Mouse (Mus musculus) layer of hippocampus, adult 2 months (tissue): ENCODE measurements at regions not wholly inside any gene's neighbourhood (a gene's known extent, or its start where the extent isn't known, plus 50 kb on each side); places are given as distances from the start of the nearest gene placed in this dataset.

ENCODE experiments used
- DNase-seq, 2 experiments: peaks; one replicate each; pipeline ENCODE4 v3.0.0; 2022; ENCODE audit warnings: low spot score in 2 of 2
- H3K27ac ChIP-seq: fragments of 200-600 bp; 2 replicates; pipeline ENCODE4 v1.8.1; 2022
- H3K4me3 ChIP-seq: fragments of 200-600 bp; 2 replicates; pipeline ENCODE4 v1.8.1; 2022; ENCODE audit warnings: mild to moderate bottlenecking
- CTCF ChIP-seq: fragments of 200-600 bp; conservative IDR thresholded peaks from 2 replicates; pipeline ENCODE4 v1.8.1; 2022; ENCODE audit warnings: antibody characterized with exemption, mild to moderate bottlenecking, moderate library complexity

DNA sequence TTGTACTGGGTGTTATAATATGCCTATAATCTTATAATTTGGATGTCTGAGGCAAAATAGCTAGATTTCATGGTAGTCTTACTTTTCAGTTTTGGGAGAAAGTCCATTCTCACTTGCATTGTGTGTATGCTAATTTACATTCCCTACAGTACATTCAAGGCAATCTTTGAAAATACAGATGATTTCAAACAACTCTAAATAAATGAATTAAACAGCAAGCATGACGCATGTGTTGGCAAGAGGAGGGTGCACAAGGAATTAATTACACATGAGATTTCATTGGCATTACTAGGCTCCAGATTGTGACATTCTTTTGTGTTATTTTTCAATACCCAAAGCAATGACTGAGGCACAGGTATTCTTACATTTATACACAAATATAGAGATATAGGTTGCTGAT, 495.2 kb upstream of the Cypt12 start:
- Histone ChIP-seq H3K27ac (no peak overlapping the region), H3K4me3 (no peak overlapping the region)
- no peak for DNase-seq
- no peak for TF ChIP-seq CTCF

GRCm38 (mm10) chr3:17460545-17460944, 487.7 kb upstream of the Cypt12 start:
- H3K4me3 ChIP-seq = no peak overlapping the region
- H3K27ac ChIP-seq = no peak overlapping the region
- no peak for TF ChIP-seq CTCF
- DNase-seq = no peak

DNA sequence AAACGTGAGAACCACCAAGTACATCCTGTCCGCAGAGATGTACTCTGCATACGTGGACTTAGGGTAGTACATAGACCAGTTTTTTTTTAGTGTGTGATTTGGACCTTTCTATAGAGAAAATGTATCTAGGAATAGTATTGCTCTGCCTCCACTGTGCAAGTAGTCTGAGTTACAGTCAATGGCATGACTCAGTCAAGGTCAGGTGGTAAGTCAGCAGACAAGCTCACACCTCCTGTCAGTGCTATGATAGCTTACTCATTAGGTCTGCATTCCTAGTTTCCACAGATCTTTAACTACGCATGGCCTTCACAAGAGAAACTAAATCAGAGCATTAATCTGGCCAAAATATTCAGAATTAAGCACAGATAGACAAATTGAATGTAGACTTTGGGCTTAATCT, 486.8 kb upstream of the Cypt12 start:
- no peak for TF ChIP-seq CTCF
- DNase-seq = no peak
- Histone ChIP-seq H3K27ac (no peak overlapping the region), H3K4me3 (no peak overlapping the region)

- TF ChIP-seq CTCF = no peak
- DNase-seq = no peak
- H3K4me3 ChIP-seq = no peak overlapping the region
- H3K27ac ChIP-seq = no peak overlapping the region
Measured at GRCm38 (mm10) chr3:17473812-17474211, 474.4 kb upstream of the Cypt12 start.

GRCm38 (mm10) chr3:17489240-17490142, 458.7 kb upstream of the Cypt12 start:
- TF ChIP-seq CTCF = no peak
- Histone ChIP-seq H3K27ac (no peak overlapping the region), H3K4me3 (no peak overlapping the region)
- DNase-seq = no peak

GRCm38 (mm10) chr3:17490632-17491031, 457.6 kb upstream of the Cypt12 start:
- DNase-seq = no peak
- no peak overlapping the region for H3K4me3 ChIP-seq
- no peak for TF ChIP-seq CTCF

GRCm38 (mm10) chr3:17498291-17498690, 449.9 kb upstream of the Cypt12 start:
- no peak for TF ChIP-seq CTCF
- no peak overlapping the region for H3K4me3 ChIP-seq

More at GRCm38 (mm10) chr3:17490632-17491031, 457.6 kb upstream of the Cypt12 start:
- H3K27ac ChIP-seq = no peak overlapping the region

DNA sequence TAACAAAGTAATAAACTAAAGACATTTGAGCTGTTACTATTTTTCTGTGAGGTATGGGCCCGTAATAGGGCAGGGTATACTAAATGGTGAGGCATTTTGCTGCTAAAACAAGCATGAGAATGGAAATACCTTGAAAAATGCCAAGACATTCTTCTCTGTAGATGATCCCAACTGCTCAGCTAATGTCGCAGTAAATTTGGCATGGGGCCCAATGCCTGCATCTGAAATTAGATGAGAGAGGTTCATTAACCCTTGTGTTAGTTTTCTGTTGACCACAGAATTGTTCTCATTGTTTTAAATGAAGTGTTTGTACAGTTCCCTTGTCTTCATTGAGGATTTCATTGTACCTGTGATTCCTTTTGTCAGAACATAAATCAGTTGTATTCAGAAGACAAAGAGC, 446.7 kb upstream of the Cypt12 start:
- DNase-seq = no peak
- Histone ChIP-seq H3K4me3 (no peak overlapping the region), H3K27ac (no peak overlapping the region)
- TF ChIP-seq CTCF = no peak

More at GRCm38 (mm10) chr3:17498291-17498690, 449.9 kb upstream of the Cypt12 start:
- DNase-seq = no peak
- H3K27ac ChIP-seq = no peak overlapping the region

- no peak for TF ChIP-seq CTCF
- no peak for DNase-seq
- no peak overlapping the region for H3K4me3 ChIP-seq
Measured at GRCm38 (mm10) chr3:17541346-17541745, 406.9 kb upstream of the Cypt12 start.

DNA sequence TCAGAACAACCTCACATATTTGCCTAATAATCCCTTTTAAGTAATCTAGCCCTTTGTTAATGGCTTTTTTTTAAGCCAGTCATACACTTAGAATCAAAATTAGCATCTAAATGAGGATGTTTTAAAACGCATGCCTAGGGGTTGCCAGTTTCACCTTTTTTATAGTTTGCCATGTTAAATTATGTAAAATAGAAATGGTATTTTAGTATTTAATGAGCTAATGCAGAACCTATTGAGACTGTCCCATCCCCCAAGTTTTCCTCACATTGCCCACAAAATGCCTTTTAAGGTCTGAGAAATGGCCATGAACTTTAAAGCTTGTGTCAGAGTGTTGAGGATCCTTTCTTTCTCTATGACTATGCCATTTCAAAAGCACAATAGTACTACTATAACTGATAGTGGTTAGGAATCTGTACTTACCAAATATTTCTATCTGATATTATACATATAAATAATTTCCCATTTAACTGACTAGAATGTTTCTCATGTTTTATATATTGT, 400.6 kb upstream of the Cypt12 start:
- TF ChIP-seq CTCF = no peak
- Histone ChIP-seq H3K4me3 (no peak overlapping the region), H3K27ac (no peak overlapping the region)
- no peak for DNase-seq

More at GRCm38 (mm10) chr3:17541346-17541745, 406.9 kb upstream of the Cypt12 start:
- H3K27ac ChIP-seq = no peak overlapping the region

DNA sequence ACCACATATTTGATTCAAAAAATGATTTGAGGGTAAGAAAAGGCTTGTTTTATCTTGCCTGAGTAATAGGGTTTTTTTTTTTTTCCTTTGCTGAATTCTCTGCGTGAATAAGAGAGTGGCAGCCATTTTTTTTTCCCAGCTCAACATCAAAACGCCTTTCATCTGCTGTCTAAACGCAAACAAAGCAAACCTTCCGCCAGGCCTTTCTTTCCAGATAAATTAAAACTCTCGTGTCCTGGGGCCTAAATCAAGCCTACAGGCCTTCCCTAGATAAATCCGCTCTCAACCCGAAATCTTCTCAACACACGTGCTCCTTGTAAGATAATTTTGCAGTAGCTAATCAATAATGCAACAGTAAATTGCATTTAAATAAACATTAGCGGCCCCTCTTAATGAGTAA, 365.7 kb upstream of the Cypt12 start:
- DNase-seq = no peak
- no peak overlapping the region for H3K27ac ChIP-seq
- TF ChIP-seq CTCF = no peak
- H3K4me3 ChIP-seq = no peak overlapping the region

GRCm38 (mm10) chr3:17589956-17590546, 358.2 kb upstream of the Cypt12 start:
- no peak overlapping the region for H3K4me3 ChIP-seq
- no peak for TF ChIP-seq CTCF
- H3K27ac ChIP-seq = no peak overlapping the region
- DNase-seq = no peak

- no peak for DNase-seq
- Histone ChIP-seq H3K4me3 (no peak overlapping the region), H3K27ac (no peak overlapping the region)
- TF ChIP-seq CTCF = no peak
Measured at GRCm38 (mm10) chr3:17592463-17592862, 355.7 kb upstream of the Cypt12 start.

GRCm38 (mm10) chr3:17596365-17596764, 351.8 kb upstream of the Cypt12 start:
- Histone ChIP-seq H3K27ac (no peak overlapping the region), H3K4me3 (no peak overlapping the region)

More at GRCm38 (mm10) chr3:17596365-17596764, 351.8 kb upstream of the Cypt12 start:
- DNase-seq = no peak
- TF ChIP-seq CTCF = no peak
